Mouse (Mus musculus): ENCODE results near the gene Asic2. TPM values are rescaled to one million over a fixed set of nuclear protein-coding genes. Genes with fewer than 3 reads are reported as not detected.

Asic2 gene
- polyA plus RNA-seq, 1 experiment: not detected

- no peak overlapping the region for H3K27ac ChIP-seq (ENCODE audit: control insufficient read depth, insufficient read depth, low read depth, low read length, poor library complexity)
- no peak for TF ChIP-seq POLR2A (IDR thresholded peaks at IDR 0.05; ENCODE audit: borderline replicate concordance, control insufficient read depth, low read depth, low read length)
- TF ChIP-seq CTCF (IDR thresholded peaks at IDR 0.05; ENCODE audit: control insufficient read depth, insufficient read depth, low read length): no peak
- WGBS: 63% methylated on average over 3 of the region's 3 CpGs
- H3K4me3 ChIP-seq (replicated peaks; ENCODE audit: control insufficient read depth, low read depth, low read length): no peak overlapping the region
- H3K4me1 ChIP-seq (ENCODE audit: control insufficient read depth, insufficient read depth, low read length): no peaks in the 10 kb centered on the region
Observed at GRCm38 (mm10) chr11:81570406-81570805, 397.9 kb downstream of the Asic2 start.

DNA sequence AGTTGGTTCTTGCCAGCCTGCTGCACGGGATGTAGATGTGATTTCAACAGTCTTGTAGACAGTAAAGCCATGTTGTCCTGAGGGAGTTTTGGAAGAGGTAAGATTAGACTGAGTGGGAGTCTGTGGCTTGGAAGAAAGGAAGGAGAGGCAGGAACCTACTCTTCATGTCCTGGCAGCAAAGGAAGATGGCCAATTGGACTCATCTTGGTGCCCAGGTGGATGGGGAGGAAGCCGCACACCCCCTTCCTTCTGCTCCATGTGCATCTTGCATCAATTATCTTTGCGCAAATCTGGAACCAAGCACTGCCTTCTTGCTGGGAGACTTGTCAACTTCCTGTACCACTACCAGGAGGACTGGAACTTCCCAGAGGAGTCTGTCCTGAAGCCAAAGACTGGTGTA, 403.4 kb downstream of the Asic2 start:
- TF ChIP-seq POLR2A (IDR thresholded peaks at IDR 0.05; ENCODE audit: borderline replicate concordance, control insufficient read depth, low read depth, low read length): no peak
- TF ChIP-seq CTCF (IDR thresholded peaks at IDR 0.05; ENCODE audit: control insufficient read depth, insufficient read depth, low read length): no peak
- WGBS: 74% methylated on average over 3 of the region's 3 CpGs
- Histone ChIP-seq H3K4me1 (ENCODE audit: control insufficient read depth, insufficient read depth, low read length) (no peaks in the 10 kb centered on the region), H3K27ac (ENCODE audit: control insufficient read depth, insufficient read depth, low read depth, low read length, poor library complexity) (no peak overlapping the region), H3K4me3 (replicated peaks; ENCODE audit: control insufficient read depth, low read depth, low read length) (no peak overlapping the region)

GRCm38 (mm10) chr11:81560374-81560773, 407.9 kb downstream of the Asic2 start:
- H3K4me3 ChIP-seq (replicated peaks; ENCODE audit: control insufficient read depth, low read depth, low read length): no peak overlapping the region
- H3K4me1 ChIP-seq (ENCODE audit: control insufficient read depth, insufficient read depth, low read length): no peaks in the 10 kb centered on the region
- no peak overlapping the region for H3K27ac ChIP-seq (ENCODE audit: control insufficient read depth, insufficient read depth, low read depth, low read length, poor library complexity)
- 82% methylated on average over 1 of the region's 1 CpGs for WGBS
- no peak for TF ChIP-seq CTCF (IDR thresholded peaks at IDR 0.05; ENCODE audit: control insufficient read depth, insufficient read depth, low read length)
- no peak for TF ChIP-seq POLR2A (IDR thresholded peaks at IDR 0.05; ENCODE audit: borderline replicate concordance, control insufficient read depth, low read depth, low read length)

GRCm38 (mm10) chr11:81543189-81543588, 425.1 kb downstream of the Asic2 start:
- no peak for TF ChIP-seq CTCF (IDR thresholded peaks at IDR 0.05; ENCODE audit: control insufficient read depth, insufficient read depth, low read length)
- TF ChIP-seq POLR2A (IDR thresholded peaks at IDR 0.05; ENCODE audit: borderline replicate concordance, control insufficient read depth, low read depth, low read length): no peak
- H3K4me1 ChIP-seq (ENCODE audit: control insufficient read depth, insufficient read depth, low read length): no peaks in the 10 kb centered on the region; the same call in 1 of the 2 replicates
- no peak overlapping the region for H3K4me3 ChIP-seq (replicated peaks; ENCODE audit: control insufficient read depth, low read depth, low read length)
- WGBS: 66% methylated on average over 6 of the region's 6 CpGs
- H3K27ac ChIP-seq (ENCODE audit: control insufficient read depth, insufficient read depth, low read depth, low read length, poor library complexity): no peak overlapping the region

- no peaks in the 10 kb centered on the region for H3K4me1 ChIP-seq (ENCODE audit: control insufficient read depth, insufficient read depth, low read length)
- no peak overlapping the region for H3K27ac ChIP-seq (ENCODE audit: control insufficient read depth, insufficient read depth, low read depth, low read length, poor library complexity)
- WGBS: 49% methylated on average over 4 of the region's 4 CpGs
- H3K4me3 ChIP-seq (replicated peaks; ENCODE audit: control insufficient read depth, low read depth, low read length): no peak overlapping the region
- TF ChIP-seq POLR2A (IDR thresholded peaks at IDR 0.05; ENCODE audit: borderline replicate concordance, control insufficient read depth, low read depth, low read length): no peak
- TF ChIP-seq CTCF (IDR thresholded peaks at IDR 0.05; ENCODE audit: control insufficient read depth, insufficient read depth, low read length): no peak
Observed at GRCm38 (mm10) chr11:81535121-81535717, 433.0 kb downstream of the Asic2 start.

DNA sequence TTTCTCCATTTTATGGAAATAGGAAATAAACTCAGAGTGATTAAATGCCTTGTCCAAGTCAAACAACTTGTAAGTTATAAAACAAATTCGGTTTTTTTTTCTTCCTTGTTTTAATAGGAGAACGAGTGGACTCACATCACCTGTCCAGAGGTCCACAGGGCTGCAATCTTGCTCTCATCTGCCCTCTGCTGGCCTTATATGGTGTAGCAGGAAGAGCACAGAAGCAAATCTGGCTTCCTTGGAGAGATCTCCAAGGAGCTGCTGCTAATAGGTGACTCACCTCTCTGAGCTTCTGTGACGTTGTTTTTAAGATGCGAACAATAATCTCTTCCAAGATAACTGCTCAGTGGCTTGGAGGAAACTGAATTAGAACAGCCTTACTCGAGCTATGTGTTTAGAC, 433.6 kb downstream of the Asic2 start:
- no peaks in the 10 kb centered on the region for H3K4me1 ChIP-seq (ENCODE audit: control insufficient read depth, insufficient read depth, low read length)
- no peak for TF ChIP-seq POLR2A (IDR thresholded peaks at IDR 0.05; ENCODE audit: borderline replicate concordance, control insufficient read depth, low read depth, low read length)
- peak; percentile 47 for TF ChIP-seq CTCF (IDR thresholded peaks at IDR 0.05; ENCODE audit: control insufficient read depth, insufficient read depth, low read length)
- H3K4me3 ChIP-seq (replicated peaks; ENCODE audit: control insufficient read depth, low read depth, low read length): no peak overlapping the region
- H3K27ac ChIP-seq (ENCODE audit: control insufficient read depth, insufficient read depth, low read depth, low read length, poor library complexity): no peak overlapping the region
- 13% methylated on average over 5 of the region's 5 CpGs for WGBS

GRCm38 (mm10) chr11:81531906-81532305, 436.4 kb downstream of the Asic2 start:
- H3K4me3 ChIP-seq (replicated peaks; ENCODE audit: control insufficient read depth, low read depth, low read length): no peak overlapping the region
- TF ChIP-seq POLR2A (IDR thresholded peaks at IDR 0.05; ENCODE audit: borderline replicate concordance, control insufficient read depth, low read depth, low read length) (no peak), CTCF (IDR thresholded peaks at IDR 0.05; ENCODE audit: control insufficient read depth, insufficient read depth, low read length) (no peak)
- no peak overlapping the region for H3K27ac ChIP-seq (ENCODE audit: control insufficient read depth, insufficient read depth, low read depth, low read length, poor library complexity)
- H3K4me1 ChIP-seq (ENCODE audit: control insufficient read depth, insufficient read depth, low read length): no peaks in the 10 kb centered on the region
- 13% methylated on average over 6 of the region's 6 CpGs for WGBS

DNA sequence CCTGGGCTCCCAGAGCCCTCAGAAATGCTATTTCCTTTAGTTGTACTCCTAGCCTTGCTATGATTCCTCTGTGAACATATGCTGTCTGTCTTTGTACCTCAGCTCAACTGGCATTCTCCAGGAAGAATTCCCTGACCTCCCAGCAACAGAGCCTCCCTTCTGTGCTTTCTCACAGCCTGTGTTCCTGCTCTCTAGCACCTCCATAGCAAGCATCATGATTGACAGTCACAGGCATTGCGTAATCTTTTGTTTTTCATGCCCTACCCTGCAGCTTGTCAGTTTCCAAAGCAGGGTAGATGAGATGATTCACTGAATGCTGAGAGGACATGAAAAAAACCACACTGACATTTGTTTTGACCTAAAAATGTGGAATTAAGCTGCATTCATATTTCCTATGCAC, 445.3 kb downstream of the Asic2 start:
- Histone ChIP-seq H3K27ac (ENCODE audit: control insufficient read depth, insufficient read depth, low read depth, low read length, poor library complexity) (no peak overlapping the region), H3K4me3 (replicated peaks; ENCODE audit: control insufficient read depth, low read depth, low read length) (no peak overlapping the region), H3K4me1 (ENCODE audit: control insufficient read depth, insufficient read depth, low read length) (no peaks in the 10 kb centered on the region)
- TF ChIP-seq POLR2A (IDR thresholded peaks at IDR 0.05; ENCODE audit: borderline replicate concordance, control insufficient read depth, low read depth, low read length) (no peak), CTCF (IDR thresholded peaks at IDR 0.05; ENCODE audit: control insufficient read depth, insufficient read depth, low read length) (no peak)
- 73% methylated on average over 1 of the region's 1 CpGs for whole genome bisulfite sequencing

DNA sequence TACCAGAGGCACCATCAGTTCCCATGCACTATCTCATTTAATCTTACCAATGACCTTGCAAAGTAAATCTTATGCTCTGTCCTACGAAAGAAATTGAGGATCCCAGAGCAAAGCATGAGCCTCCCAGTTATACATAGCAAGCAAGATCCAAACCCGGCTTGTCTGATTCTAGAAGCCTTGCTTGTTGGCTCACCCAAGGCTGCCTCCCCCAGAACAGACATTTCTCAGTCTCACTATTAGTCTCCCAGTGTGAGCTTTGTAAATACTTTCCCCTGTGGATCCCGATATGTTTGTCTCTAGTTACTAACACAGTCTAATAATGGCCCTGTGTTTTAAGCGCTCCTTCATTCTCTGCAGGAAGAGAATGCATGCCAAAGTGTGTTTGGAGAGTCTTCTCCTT, 446.4 kb downstream of the Asic2 start:
- TF ChIP-seq POLR2A (IDR thresholded peaks at IDR 0.05; ENCODE audit: borderline replicate concordance, control insufficient read depth, low read depth, low read length) (no peak), CTCF (IDR thresholded peaks at IDR 0.05; ENCODE audit: control insufficient read depth, insufficient read depth, low read length) (no peak)
- WGBS: 77% methylated on average over 4 of the region's 4 CpGs
- H3K27ac ChIP-seq (ENCODE audit: control insufficient read depth, insufficient read depth, low read depth, low read length, poor library complexity): no peak overlapping the region
- H3K4me3 ChIP-seq (replicated peaks; ENCODE audit: control insufficient read depth, low read depth, low read length): no peak overlapping the region
- H3K4me1 ChIP-seq (ENCODE audit: control insufficient read depth, insufficient read depth, low read length): no peaks in the 10 kb centered on the region
